Mouse (Mus musculus) gastrocnemius, postnatal 4 days (tissue): ENCODE data around the gene Fbxo6. TPM values are rescaled to one million over a fixed set of nuclear protein-coding genes. Genes with fewer than 3 reads are reported as not detected.

Experiments
- DNase-seq, 2 experiments: peaks; one replicate each; pipeline ENCODE4 v3.0.0; 2021 to 2022; ENCODE audit warnings: low spot score in 2 of 2, mixed read lengths in 2 of 2
- total RNA-seq, 2 experiments: library from RNA; stranded (reverse); gene quantifications; 2 replicates each; pipeline ENCODE4 v1.2.3; 2021

Gene Fbxo6
- total RNA-seq, 2 experiments from 2014 or later = 19.2 to 21.4 TPM

- peak; percentile 49 to 61 for DNase-seq
These were observed 12.1 kb upstream of the Fbxo6 start for GRCm38 (mm10) chr4:148164002-148164439.

- no peak for DNase-seq
These were observed 8.8 kb upstream of the Fbxo6 start, which contains the start of the genes Fbxo44 and Fbxo2 for GRCm38 (mm10) chr4:148160436-148161390. Fbxo44 (minus strand) TSS chr4:148160482. Fbxo2 (plus strand) TSS chr4:148160621.

GRCm38 (mm10) chr4:148159544-148160435 lies 7.8 kb upstream of the Fbxo6 start:
- peak; percentile 70 to 76 for DNase-seq

GRCm38 (mm10) chr4:148158436-148159348 lies 6.8 kb upstream of the Fbxo6 start:
- no peak for DNase-seq

- no peak for DNase-seq
These were observed 3.0 kb upstream of the Fbxo6 start for GRCm38 (mm10) chr4:148154982-148155381.

- no peak for DNase-seq
These were observed 2.1 kb upstream of the Fbxo6 start for GRCm38 (mm10) chr4:148154006-148154405.

GRCm38 (mm10) chr4:148152547-148152946 lies 607 bp upstream of the Fbxo6 start:
- DNase-seq = no peak

- no peak for DNase-seq
These were observed 1.0 kb downstream of the Fbxo6 start for GRCm38 (mm10) chr4:148150953-148151266.

- no peak for DNase-seq
These were observed 1.7 kb downstream of the Fbxo6 start for GRCm38 (mm10) chr4:148150242-148150641.

- DNase-seq = no peak
These were observed 2.4 kb downstream of the Fbxo6 start for GRCm38 (mm10) chr4:148149540-148149939.

GRCm38 (mm10) chr4:148147714-148148113 lies 4.2 kb downstream of the Fbxo6 start:
- no peak for DNase-seq

GRCm38 (mm10) chr4:148143721-148144120 lies 8.2 kb downstream of the Fbxo6 start:
- no peak for DNase-seq

GRCm38 (mm10) chr4:148140098-148141011 lies 11.6 kb downstream of the Fbxo6 start:
- DNase-seq = peak; percentile 81 to 92

GRCm38 (mm10) chr4:148139767-148140097 lies 12.2 kb downstream of the Fbxo6 start:
- no peak for DNase-seq

- no peak for DNase-seq
These were observed 14.4 kb downstream of the Fbxo6 start for GRCm38 (mm10) chr4:148137503-148137902.

GRCm38 (mm10) chr4:148134988-148135387 lies 17.0 kb downstream of the Fbxo6 start:
- no peak for DNase-seq

- DNase-seq = no peak
These were observed 20.4 kb downstream of the Fbxo6 start for GRCm38 (mm10) chr4:148131497-148132081.

- DNase-seq = peak in 1 of 2 experiments; percentile 43
These were observed 21.2 kb downstream of the Fbxo6 start, which contains the start of gene Draxin for GRCm38 (mm10) chr4:148130561-148131413. Draxin (minus strand) TSS chr4:148130698.
